8 mouse cellular contexts compared by ENCODE assay signal in genomic region chr19:4698205-4698677, GRCm38 (mm10). TPM values are rescaled to one million over a fixed set of nuclear protein-coding genes. Genes with fewer than 3 reads are reported as not detected.
DNase-seq lines count a peak whose midpoint lies in the region; ATAC-seq and TF ChIP-seq lines count a peak whose summit lies in the region.

Gene Gm960, minus strand, starts transcription at chr19:4698668.

- peak; percentile 94 for ATAC-seq in hindbrain, embryonic 15.5 days (ENCODE audit: low FRiP score, low read depth)

- no peaks in the 10 kb centered on the region for H3K27me3 ChIP-seq in hindbrain, embryonic 15.5 days

- WGBS in hindbrain, embryonic 15.5 days = under 1% methylated on average over 40 of the region's 40 CpGs

- H3K4me2 ChIP-seq in hindbrain, embryonic 15.5 days = peak within 1 kb of the TSS; percentile 85

- no peaks in the 10 kb centered on the region for H3K9me3 ChIP-seq in hindbrain, embryonic 15.5 days

- intact Hi-C loops in gastrocnemius, adult 2 months (cut with DNase I) = no loop called here
- intact Hi-C loops in left cerebral cortex, postnatal 10 days (cut with DNase I) = loop anchor here (2.0 kb wide), 1 partner anchor 49 kb away; no protein-coding TSS in a partner anchor

- H3K4me1 ChIP-seq in hindbrain, embryonic 15.5 days (replicated peaks) = peaks cover 9% of the 10 kb centered on the region

- H3K27ac ChIP-seq in gastrocnemius, adult 2 months = peak within 1 kb of the TSS; percentile 43; the same call in 1 of the 2 replicates
- peak within 1 kb of the TSS; percentile 90 for H3K27ac ChIP-seq in hindbrain, embryonic 15.5 days (replicated peaks)

- no peaks in the 10 kb centered on the region for H3K36me3 ChIP-seq in hindbrain, embryonic 15.5 days

- DNase-seq in adrenal gland, adult (ENCODE audit: inconsistent age in 2 of 2, low spot score in 1 of 2) = peak; percentile 77 to 91
- DNase-seq in cerebellum, postnatal 14 days = peak; percentile 95 to 97
- DNase-seq in gastrocnemius, adult 2 months = peak; percentile 81
- DNase-seq in left cerebral cortex, postnatal 10 days (ENCODE audit: extremely low spot score in 1 of 2, low spot score in 2 of 2) = peak; percentile 73 to 91
- peak; percentile 72 for DNase-seq in mesoderm, embryonic 11.5 days (ENCODE audit: low read depth, low spot score)
- peak; percentile 89 for DNase-seq in right cerebral cortex, postnatal 25 days
- no peak for DNase-seq in spleen, adult 12 weeks (ENCODE audit: low spot score)

- H3K4me3 ChIP-seq in gastrocnemius, adult 2 months = peak within 1 kb of the TSS; percentile 71
- peak within 1 kb of the TSS; percentile 70 for H3K4me3 ChIP-seq in hindbrain, embryonic 15.5 days

- peak within 1 kb of the TSS; percentile 77 for H3K9ac ChIP-seq in hindbrain, embryonic 15.5 days

- no peak for TF ChIP-seq CTCF in gastrocnemius, adult 2 months (IDR thresholded peaks at IDR 0.05)

RNA-seq across cellular contexts. Expression of gene Gm960, which starts in this region (rescaled TPM):
- under 1 TPM in 1 of 2 experiments, not detected in 1; 0.11 TPM for total RNA-seq in gastrocnemius, adult 2 months (2021)
- polyA plus RNA-seq in hindbrain, embryonic 15.5 days (2015; fragmentation: Nextera tagmentation; extraction: Ambion mirVana) = 6.6 and 7.0 TPM in 2 replicates
- 1 to 10 TPM; 2.7 to 3.0 TPM for total RNA-seq in left cerebral cortex, postnatal 10 days (2021)

Comparison
In these comparisons a context has a peak if more than half of its experiments do, and no peak if none do; other contexts are left out.
1. Peak in DNase-seq, H3K4me3 ChIP-seq and H3K27ac ChIP-seq in gastrocnemius, adult 2 months; RNA of the gene not detected or under 1 TPM.